Mouse (Mus musculus) v-Abl transformed pro-B cells (cell line): ENCODE results near the gene Myt1.
"Not testable (repeated sequence)": the region's sequence is repeated elsewhere in the genome, so short reads cannot be mapped to it uniquely, and the experiment has no call there.

ENCODE experiments used
- in situ Hi-C, 2 experiments: fragments of 400-800 bp; cut with MboI; formaldehyde crosslinking; loops; one replicate each; pipeline ENCODE4 v1.15.1; 2025; ENCODE audit not compliant: unreplicated experiment in 2 of 2

Gene Myt1

DNA sequence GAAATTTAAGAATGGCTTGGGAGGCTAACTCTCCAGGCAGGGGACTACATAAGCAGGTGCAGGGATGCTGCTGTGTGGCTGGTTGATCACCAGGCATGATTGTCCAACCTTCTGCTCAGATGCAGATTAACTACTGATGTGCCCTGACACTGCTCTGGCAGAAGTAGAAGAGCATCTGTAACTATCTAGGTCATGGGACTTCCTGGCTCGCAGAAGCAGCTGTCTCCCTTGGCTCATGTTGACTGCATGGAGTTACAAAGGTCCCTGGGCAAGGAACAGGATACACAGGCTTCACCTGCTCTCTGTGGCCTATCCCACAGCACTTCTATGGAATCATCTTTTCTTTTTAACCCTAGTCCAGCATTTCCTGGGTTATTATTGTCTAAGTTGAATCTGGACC is 12.7 kb downstream of the Myt1 start:
- in situ Hi-C loops: no loop called here

DNA sequence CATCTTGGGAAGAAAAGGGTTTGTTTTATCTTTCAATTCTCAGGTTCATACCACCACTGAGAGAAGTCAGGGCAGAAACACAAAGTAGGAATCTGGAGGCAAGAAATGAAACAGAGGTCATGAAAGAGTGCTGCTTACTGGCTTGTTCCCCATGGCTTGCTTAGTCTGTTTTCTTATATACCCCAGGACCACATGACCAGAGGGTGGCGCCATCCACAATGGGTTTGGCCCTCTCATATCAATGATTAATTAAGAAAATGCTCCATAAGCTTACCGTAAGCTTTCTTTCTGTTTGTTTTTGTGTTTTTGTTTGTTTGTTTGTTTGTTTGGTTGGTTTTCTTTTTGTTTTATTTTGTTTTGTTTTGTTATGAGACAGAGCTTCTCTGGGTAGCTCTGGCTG is 14.6 kb downstream of the Myt1 start:
- in situ Hi-C loops: no loop called here

DNA sequence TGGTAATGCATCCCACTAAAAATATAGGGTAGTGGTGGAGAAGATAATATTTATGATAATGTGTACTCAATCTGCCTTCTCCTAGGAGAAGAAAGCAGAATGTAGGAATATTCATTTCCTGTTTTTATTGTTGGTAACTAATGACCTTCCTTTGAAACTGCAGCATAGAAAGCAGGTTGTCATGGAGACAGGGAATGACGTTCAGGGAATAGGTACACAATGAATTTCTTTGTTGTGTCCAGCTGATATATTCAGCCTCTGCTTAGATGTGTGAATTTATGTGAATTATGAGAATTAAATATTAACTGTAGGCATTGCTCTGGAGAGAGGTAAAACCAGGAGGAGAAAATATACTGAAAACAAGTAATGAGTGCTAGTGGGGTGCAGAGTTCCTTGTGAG is 18.3 kb downstream of the Myt1 start:
- in situ Hi-C loops: no loop called here

DNA sequence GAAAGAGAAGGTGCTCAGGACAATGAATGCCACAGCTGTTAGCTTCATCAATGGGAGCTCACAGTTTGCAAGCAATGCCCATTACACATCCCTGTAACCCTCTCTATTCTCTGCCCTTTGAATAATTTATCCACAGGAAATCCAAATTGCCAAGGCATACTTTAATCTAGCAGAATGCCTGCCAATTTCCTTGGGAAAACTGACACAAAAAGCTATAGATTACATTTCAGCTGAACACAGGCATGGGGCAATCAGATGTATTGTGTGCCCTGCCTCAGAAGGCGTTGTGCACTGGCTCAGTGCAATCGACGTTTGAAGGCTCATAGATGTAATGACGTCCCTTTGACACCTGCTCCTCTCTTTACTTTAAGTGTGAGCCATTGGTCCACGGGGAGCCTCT is 24.7 kb downstream of the Myt1 start:
- in situ Hi-C loops: no loop called here

DNA sequence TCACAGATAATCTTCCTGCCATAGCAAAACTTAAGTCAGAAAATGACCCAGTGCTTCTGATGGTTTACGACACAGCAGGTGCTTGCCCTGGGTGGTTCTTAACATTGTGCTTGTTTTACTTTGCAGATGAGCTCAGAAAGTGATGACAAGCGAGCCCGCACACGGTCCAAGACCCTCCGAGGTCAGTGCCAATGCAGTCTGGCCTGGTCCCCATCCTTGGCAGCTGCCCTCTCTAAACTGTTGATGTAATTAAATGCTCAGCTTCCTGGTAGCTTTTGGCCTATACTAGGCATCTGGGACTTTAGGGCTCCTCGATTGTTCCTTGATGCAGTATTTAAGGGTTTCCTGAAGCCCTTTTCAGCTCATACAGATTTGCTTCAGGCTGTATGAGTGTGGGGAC is 26.3 kb downstream of the Myt1 start:
- in situ Hi-C loops: no loop called here

DNA sequence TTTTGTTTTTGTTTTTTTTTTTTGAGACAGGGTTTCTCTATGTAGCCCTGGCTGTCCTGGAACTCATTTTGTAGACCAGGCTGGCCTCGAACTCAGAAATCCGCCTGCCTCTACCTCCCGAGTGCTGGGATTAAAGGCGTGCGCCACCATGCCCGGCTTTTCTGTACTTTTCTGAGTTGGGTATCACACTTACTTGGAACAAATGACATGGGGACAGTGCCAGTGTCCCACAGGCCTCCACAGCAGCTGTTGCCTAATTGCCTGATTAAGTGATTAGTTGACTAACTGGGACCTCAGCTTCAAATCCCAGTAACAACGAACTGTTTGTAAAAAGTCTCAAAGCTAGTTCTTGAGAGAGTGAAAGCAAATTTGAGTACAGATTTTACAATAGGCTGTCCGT is 30.1 kb downstream of the Myt1 start:
- in situ Hi-C loops: not testable (repeated sequence)

DNA sequence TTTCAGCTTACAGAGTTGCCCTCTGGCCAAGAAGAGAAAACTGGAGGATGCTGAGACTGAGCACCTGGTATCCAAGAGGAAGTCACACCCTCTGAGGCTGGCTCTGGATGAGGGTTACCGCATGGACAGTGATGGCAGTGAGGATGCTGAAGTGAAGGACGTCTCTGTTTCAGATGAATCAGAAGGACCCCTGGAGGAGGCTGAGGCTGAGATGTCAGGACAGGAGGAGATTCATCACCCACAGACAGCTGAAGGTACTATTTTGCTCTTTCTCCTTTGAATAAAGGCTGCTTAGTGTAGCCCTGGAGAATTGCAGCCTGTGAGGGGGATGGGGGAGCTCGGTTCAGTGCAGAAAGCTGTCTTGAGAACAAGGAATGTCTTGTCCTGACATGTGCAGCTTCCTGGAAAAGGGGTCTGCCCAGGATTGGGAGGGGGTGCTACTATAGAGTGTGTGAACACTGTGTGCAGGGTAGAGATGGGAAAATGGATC is 32.6 kb downstream of the Myt1 start:
- in situ Hi-C loops: no loop called here

DNA sequence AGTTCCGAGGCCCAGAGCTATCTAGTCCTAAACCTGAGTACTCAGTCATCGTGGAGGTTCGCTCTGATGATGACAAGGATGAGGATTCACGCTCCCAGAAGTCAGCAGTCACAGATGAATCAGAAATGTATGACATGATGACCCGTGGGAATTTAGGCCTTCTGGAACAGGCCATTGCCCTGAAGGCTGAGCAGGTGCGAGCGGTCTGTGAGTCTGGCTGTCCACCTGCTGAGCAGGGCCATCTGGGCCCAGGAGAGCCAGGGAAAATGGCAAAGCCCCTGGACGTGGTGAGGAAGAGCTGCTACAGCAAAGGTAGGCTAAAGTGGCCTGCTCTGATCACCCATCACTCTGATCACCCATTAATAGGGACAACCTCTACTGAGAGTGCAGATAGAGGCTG is 34.5 kb downstream of the Myt1 start:
- in situ Hi-C loops: no loop called here

DNA sequence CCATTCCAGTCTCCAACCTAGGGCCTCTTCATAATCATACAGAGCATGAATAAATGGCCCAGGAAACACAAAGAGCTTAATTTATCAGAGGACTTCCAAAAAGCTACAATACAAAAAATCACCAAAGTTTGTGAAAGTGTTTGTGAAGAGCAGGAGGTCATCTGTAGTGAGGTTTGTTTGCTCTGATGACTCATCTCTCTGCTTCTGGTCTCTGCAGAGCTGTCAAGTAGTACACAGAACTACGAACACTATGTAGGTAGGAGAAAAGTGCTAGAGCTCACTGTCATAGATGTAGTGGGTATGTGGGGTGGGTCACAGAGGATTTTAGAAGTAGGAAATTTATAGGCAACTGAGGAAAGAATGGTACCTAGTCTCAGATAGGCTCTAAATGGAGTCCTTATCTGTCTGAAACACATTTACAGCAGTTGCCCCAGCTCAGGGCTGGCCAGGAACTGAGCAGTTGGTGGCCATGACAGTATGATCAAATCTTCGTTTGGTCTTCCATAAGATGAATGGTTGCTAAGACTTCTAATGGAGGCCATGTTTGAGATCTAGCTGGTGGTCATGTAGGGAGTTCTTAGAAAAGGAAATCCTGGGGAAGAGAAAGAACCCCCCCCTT is 66.0 kb downstream of the Myt1 start:
- in situ Hi-C loops: no loop called here

DNA sequence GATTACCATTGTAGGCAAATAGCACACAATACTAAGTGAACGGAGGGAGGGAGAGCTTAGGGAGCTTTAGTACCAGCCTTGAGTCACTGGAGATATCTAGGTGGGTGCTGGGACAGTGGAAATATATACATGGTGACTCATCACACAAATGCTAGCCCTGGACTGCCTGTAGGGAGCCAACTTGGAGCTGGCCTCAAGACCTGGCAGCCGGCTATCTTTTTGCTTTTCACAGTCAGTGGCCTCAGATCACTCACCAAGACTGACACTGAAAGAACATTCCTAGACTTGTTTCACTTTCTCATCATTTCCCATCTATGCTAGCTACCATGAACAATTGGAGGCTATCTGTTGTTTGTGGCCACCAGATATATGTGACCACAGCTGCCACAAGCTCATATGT is 69.6 kb downstream of the Myt1 start:
- in situ Hi-C loops: no loop called here

DNA sequence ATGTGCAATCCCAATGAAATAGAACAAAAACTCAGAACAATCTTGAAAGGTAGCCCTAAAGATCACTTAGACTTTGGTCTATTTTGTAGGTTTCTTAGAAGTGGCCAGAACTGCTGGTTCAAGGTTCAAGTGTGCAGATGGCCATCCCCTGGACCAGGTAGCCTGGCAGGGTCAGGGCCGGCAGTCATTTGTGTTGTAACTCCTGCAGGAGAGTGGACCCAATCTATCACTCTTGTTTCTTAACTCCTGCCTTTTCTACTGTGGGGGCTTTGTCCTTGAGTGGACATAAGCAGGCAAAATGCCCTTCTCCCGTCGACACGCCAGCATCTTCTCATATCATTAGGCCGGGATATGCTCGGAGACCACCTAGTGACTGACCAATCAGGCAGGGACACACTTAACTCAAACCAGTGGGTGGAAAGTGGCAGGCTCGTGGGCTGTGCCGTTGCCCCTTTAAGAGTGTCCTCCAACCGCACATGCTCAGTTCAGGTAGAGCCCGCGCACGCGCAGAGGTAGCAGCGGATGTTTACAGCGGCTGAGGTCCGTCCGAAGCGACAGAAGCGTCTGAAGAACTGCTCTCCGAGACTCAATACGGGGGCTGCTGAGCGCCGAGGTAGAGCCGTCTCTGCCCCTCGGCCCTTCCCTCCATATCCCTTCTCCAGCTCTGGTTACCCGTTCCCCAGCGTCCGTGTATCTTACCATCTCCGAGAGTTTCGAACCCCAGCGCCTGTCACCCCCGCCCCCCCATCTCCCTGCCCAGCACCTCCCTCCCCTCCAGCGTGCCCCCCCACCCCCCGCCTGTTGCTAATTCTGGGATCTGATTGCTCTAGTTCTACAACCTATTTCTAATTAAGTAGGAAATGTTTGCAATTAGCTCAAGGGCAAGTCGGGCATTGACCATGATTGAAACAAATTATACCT is 74.5 kb downstream of the Myt1 start, which contains the start of gene Pcmtd2:
Gene Pcmtd2 (plus strand): TSS at position 483 of the 921 bp plus-strand sequence.
- in situ Hi-C loops: no loop called here

DNA sequence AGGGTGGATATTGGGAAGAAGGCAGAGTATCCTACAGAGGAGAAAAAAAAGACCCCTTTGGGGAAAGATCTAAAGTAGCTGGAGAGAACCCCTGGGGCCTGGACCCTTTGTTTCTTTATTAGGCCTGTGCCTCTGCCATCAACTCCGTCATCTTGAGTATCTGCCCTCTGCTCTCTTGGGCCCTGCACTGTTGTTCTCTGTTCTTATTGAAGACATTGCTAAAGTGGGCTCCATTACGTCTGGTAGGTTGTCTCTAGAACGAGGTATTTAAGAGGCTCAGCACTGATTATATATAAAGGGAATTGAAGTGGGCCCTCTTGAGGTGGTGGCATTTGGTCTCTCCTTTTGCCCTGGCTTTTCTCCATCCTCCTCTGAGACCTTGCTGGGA is 75.2 kb downstream of the Myt1 start:
- in situ Hi-C loops: no loop called here

DNA sequence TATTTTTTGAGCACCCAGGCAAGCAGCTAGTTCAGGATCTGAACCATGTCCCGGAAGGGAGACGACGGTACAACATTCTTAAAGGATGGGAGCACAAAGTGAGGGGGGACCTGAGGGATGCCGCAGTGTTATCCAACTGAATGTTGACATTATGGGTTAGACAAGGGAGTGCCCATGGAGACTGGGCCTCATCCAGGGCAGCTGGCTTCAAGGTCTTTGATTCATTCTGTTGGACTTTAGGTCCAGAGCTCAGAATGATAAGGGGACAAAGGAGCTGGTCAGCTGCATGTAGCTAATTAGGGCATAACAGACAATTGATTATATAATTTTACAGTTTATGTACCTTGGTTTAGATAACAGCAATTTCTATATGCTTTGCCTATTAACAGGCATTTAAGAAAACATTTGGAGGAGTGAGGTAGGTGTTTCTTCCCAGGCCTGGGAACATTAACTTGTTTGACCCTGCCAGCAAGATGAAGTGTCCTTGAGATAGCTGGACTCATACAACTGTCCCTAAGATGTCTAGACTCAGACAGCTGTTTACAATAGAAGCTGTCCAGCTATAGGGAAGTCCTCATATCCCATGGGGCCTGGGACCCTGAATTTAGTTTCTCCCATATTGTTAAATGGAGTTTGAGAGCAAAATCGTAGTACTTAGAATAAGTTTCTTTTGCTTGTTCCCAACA is 82.7 kb downstream of the Myt1 start:
- in situ Hi-C loops: no loop called here

DNA sequence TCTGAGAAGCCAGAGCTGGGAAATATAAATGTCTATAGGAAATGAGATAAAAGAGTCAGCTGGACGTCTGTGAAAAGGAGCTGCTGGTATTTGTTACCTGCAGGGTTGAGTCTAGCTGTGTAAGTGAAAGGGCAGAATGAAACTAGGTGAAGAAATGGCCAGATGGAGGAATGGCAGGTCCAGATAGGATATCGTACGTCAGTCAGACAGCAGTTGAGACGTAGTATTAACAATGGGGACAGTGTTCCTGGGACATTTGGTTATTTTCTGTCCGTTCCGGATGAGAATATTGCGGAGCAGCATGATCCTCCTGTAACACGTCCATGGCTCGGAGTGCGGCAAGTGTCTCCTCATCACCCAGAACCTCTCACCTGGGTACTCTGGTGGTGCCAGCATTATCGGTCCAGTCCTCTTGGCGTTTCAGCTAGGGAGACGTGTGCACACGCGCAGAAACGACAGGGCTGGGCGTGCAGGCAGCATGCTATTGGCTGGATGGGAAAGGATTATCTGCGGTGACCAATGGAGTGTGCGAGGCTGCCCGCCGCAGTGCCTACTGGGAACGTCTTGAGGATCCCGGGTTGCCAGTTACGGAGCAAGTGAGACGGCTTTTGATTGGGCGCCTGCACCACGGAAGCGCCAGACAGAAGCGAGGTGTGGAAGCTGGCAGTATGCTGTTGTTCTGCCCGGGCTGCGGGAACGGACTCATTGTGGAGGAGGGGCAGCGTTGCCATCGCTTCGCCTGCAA is 100.8 kb downstream of the Myt1 start, which contains the start of gene Polr3k:
Gene Polr3k (plus strand): TSS at position 547 of the 745 bp plus-strand sequence.
- in situ Hi-C loops: loop anchor here in 1 of 2 experiments (10.0 kb wide), 1 partner anchor 179 kb away; the partner anchor contains the start of gene Tcea2

DNA sequence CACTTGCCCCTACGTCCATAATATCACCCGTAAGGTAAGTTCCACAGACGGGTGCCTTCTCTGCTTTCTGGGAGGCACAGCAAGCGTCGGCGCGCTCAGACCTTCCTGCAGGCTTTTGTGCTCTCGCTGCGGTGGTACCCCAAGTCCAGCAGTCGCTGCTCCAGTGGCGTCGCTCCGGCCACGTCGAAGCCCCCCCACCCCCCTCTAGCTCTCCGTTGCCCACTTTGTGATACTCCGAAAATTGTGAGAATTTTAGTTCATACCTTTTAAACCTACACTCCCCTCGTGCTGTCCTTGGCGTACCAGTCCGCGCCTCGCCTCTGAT is 101.4 kb downstream of the Myt1 start:
- in situ Hi-C loops: loop anchor here in 1 of 2 experiments (10.0 kb wide), 1 partner anchor 180 kb away; the partner anchor contains the start of gene Tcea2

DNA sequence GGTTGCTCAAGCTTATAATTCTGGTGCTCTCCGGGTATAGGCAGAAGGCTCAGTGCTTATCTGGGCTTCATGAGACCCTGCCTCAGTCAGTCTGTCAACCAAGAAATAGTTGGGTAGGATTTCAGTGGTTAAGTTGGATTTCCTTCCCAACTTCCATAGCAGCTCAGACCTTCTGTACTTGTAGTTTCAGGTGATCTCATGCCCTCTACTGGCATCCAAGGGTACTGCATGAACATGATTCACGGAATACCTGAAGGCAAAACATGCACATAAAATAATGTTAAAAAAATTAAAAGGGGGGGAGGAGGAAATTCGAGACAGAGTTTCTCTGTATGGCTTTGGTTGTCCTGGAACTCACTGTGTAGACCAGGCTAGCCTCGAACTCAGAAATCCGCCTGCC is 103.8 kb downstream of the Myt1 start:
- in situ Hi-C loops: loop anchor here (5.0 to 10.0 kb wide), 2 partner anchors 145 to 182 kb away; partner anchors contain the start of gene Tcea2 (in 1 of the 2)

DNA sequence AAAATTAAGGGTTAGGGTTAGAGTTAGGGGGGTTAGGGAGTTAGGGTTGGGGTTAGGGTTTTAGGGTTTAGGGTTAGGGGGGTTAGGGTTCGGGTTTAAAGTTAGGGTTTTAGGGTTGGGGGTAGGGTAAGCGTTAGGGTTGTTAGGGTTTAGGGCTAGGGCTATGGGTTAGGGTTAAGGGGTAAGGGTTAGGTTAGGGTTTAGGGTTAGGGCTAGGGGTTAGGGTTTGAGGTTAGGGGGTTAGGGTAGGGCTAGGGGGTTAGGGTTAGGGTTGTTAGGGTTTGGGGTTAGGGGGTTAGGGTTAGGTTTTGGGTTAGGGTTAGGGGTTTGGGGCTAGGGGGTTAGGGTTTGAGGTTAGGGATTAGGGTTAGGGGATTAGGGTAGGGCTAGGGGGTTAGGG is 107.9 kb downstream of the Myt1 start:
- in situ Hi-C loops: no loop called here
